Mouse (Mus musculus): ENCODE results near the gene Ubl4a. TPM values are rescaled to one million over a fixed set of nuclear protein-coding genes. Genes with fewer than 3 reads are reported as not detected.

Ubl4a gene
- polyA plus RNA-seq, 1 experiment from 2014 or later, result 76.0 TPM

Small RNA genes lying within 50 kb of the gene (microRNA-seq; reads per million reads assigned to microRNA genes)
- gene Mir7092, result 1.6 reads per million, percentile 6 among the genes with 10 or more reads in this experiment

Other genes with a start within 250 kb of the Ubl4a start
- not detected in 2 replicates for gene Opn1mw, start 245.8 kb downstream of the Ubl4a start, polyA plus RNA-seq (2014; fragmentation: Nextera tagmentation; extraction: Ambion mirVana)
- 17.8 and 19.4 TPM in 2 replicates for gene Mecp2, start 237.9 kb downstream of the Ubl4a start, polyA plus RNA-seq (2014; fragmentation: Nextera tagmentation; extraction: Ambion mirVana)
- not detected in 2 replicates for gene Tex28, start 205.4 kb downstream of the Ubl4a start, polyA plus RNA-seq (2014; fragmentation: Nextera tagmentation; extraction: Ambion mirVana)
- 0.08 and 0.20 TPM in 2 replicates for gene Tktl1, start 196.0 kb downstream of the Ubl4a start, polyA plus RNA-seq (2014; fragmentation: Nextera tagmentation; extraction: Ambion mirVana)
- gene Flna, start 123.4 kb downstream of the Ubl4a start, polyA plus RNA-seq (2014; fragmentation: Nextera tagmentation; extraction: Ambion mirVana), result 72.5 and 102 TPM in 2 replicates
- 19.5 and 49.3 TPM in 2 replicates for gene Emd, start 118.5 kb downstream of the Ubl4a start, polyA plus RNA-seq (2014; fragmentation: Nextera tagmentation; extraction: Ambion mirVana)
- gene Rpl10, start 102.4 kb downstream of the Ubl4a start, polyA plus RNA-seq (2014; fragmentation: Nextera tagmentation; extraction: Ambion mirVana), result 527 and 538 TPM in 2 replicates
- 64.9 and 76.8 TPM in 2 replicates for gene Taz, start 91.3 kb downstream of the Ubl4a start, polyA plus RNA-seq (2014; fragmentation: Nextera tagmentation; extraction: Ambion mirVana)
- 1.8 and 3.8 TPM in 2 replicates for gene Dnase1l1, start 90.9 kb downstream of the Ubl4a start, polyA plus RNA-seq (2014; fragmentation: Nextera tagmentation; extraction: Ambion mirVana)
- 220 and 235 TPM in 2 replicates for gene Atp6ap1, start 76.1 kb downstream of the Ubl4a start, polyA plus RNA-seq (2014; fragmentation: Nextera tagmentation; extraction: Ambion mirVana)
- gene Gdi1, start 68.2 kb downstream of the Ubl4a start, polyA plus RNA-seq (2014; fragmentation: Nextera tagmentation; extraction: Ambion mirVana), result 615 and 857 TPM in 2 replicates
- 43.2 and 44.1 TPM in 2 replicates for gene Fam50a, start 60.2 kb downstream of the Ubl4a start, polyA plus RNA-seq (2014; fragmentation: Nextera tagmentation; extraction: Ambion mirVana)
- gene Plxna3, start 44.2 kb downstream of the Ubl4a start, polyA plus RNA-seq (2014; fragmentation: Nextera tagmentation; extraction: Ambion mirVana), result 56.6 and 57.8 TPM in 2 replicates
- gene Lage3, start 19.6 kb downstream of the Ubl4a start, polyA plus RNA-seq (2014; fragmentation: Nextera tagmentation; extraction: Ambion mirVana), result 74.1 and 76.0 TPM in 2 replicates
- 6.4 and 9.4 TPM in 2 replicates for gene Slc10a3, start 131 bp upstream of the Ubl4a start, polyA plus RNA-seq (2014; fragmentation: Nextera tagmentation; extraction: Ambion mirVana)
- gene Fam3a, start 20.1 kb upstream of the Ubl4a start, polyA plus RNA-seq (2014; fragmentation: Nextera tagmentation; extraction: Ambion mirVana), result 31.0 and 33.0 TPM in 2 replicates
- gene Ikbkg, start 20.1 kb upstream of the Ubl4a start, polyA plus RNA-seq (2014; fragmentation: Nextera tagmentation; extraction: Ambion mirVana), result 17.8 and 23.9 TPM in 2 replicates
- gene G6pdx, start 56.0 kb upstream of the Ubl4a start, polyA plus RNA-seq (2014; fragmentation: Nextera tagmentation; extraction: Ambion mirVana), result 55.6 and 59.5 TPM in 2 replicates
- 0.37 TPM in 1 of 2 replicates, not detected in the other for gene Gm6880, start 108.2 kb upstream of the Ubl4a start, polyA plus RNA-seq (2014; fragmentation: Nextera tagmentation; extraction: Ambion mirVana)
- not detected in 2 replicates for gene Olfr1326-ps1, start 201.7 kb upstream of the Ubl4a start, polyA plus RNA-seq (2014; fragmentation: Nextera tagmentation; extraction: Ambion mirVana)
- gene Olfr1325, start 219.5 kb upstream of the Ubl4a start, polyA plus RNA-seq (2014; fragmentation: Nextera tagmentation; extraction: Ambion mirVana), result not detected in 2 replicates